Mouse (Mus musculus) sigmoid colon, adult 10 weeks (tissue): ENCODE results near the gene Spaca6. TPM values are rescaled to one million over a fixed set of nuclear protein-coding genes. Genes with fewer than 3 reads are reported as not detected.

Source experiments
- polyA plus RNA-seq: library from polyadenylated mRNA; stranded (reverse); fragments of 350-450 nt; fragmentation: Illumina TruSeq; extraction: RNeasy Lipid Tissue Mini Kit (QIAGEN cat#74804); gene quantifications from one replicate; pipeline ENCODE4 v1.2.3, GENCODE M21; 2014; ENCODE audit warnings: low read depth, low replicate concordance

Spaca6 gene
- polyA plus RNA-seq: 28.1 TPM

GRCm38 (mm10) chr17:17826751-17827657 lies at the start of gene Spaca6:
Spaca6 (plus strand) TSS chr17:17827158.

GRCm38 (mm10) chr17:17855064-17855838 lies 28.3 kb downstream of the Spaca6 start, which contains the start of gene Has1:
Has1 (minus strand) TSS chr17:17855205.

GRCm38 (mm10) chr17:17883840-17884239 lies 56.9 kb downstream of the Spaca6 start, which contains the start of gene Fpr1:
Fpr1 (minus strand) TSS chr17:17883940.

GRCm38 (mm10) chr17:17887774-17888248 lies 60.9 kb downstream of the Spaca6 start, which contains the start of the genes Fpr2 and Fpr3:
Fpr2 (plus strand) TSS chr17:17887824.
Fpr3 (plus strand) TSS chr17:17887852.

Other genes with a start within 250 kb of the Spaca6 start
- 123 TPM for gene Lnpep, start 202.1 kb upstream of the Spaca6 start, polyA plus RNA-seq
- not detected for gene Vmn2r90, start 123.4 kb upstream of the Spaca6 start, polyA plus RNA-seq
- not detected for gene Has1, start 28.0 kb downstream of the Spaca6 start, polyA plus RNA-seq
- not detected for gene Fpr1, start 56.8 kb downstream of the Spaca6 start, polyA plus RNA-seq
- 1.7 TPM for gene Fpr2, start 60.7 kb downstream of the Spaca6 start, polyA plus RNA-seq
- gene Fpr3, start 60.7 kb downstream of the Spaca6 start, polyA plus RNA-seq: not detected
- gene Fpr-rs4, start 194.6 kb downstream of the Spaca6 start, polyA plus RNA-seq: not detected
- not detected for gene Vmn2r124, start 222.3 kb downstream of the Spaca6 start, polyA plus RNA-seq